ENCODE assay signal across 15 mouse cellular contexts in genomic region chr6:52222729-52223128, GRCm38 (mm10). TPM values are rescaled to one million over a fixed set of nuclear protein-coding genes. Genes with fewer than 3 reads are reported as not detected.
DNase-seq lines count a peak whose midpoint lies in the region; ATAC-seq and TF ChIP-seq lines count a peak whose summit lies in the region.
"Had no signal": no experiment of that assay in that cellular context is flagged by ENCODE, and none has a peak within 500 bp of the region (broad histone marks: within the 10 kb centered on the region; RNA-seq: fewer than 3 reads in every experiment).

No protein-coding gene starts in this region.

- no peak overlapping the region for H3K4me2 ChIP-seq in liver, postnatal 0 days (ENCODE audit: low read depth, low read length)
- peak overlapping the region; percentile 92; the same call in 1 of the 2 replicates for H3K4me2 ChIP-seq in intestine, postnatal 0 days (replicated peaks; ENCODE audit: low read depth)
- peak overlapping the region; percentile 89 for H3K4me2 ChIP-seq in limb, embryonic 11.5 days (ENCODE audit: low read depth, severe bottlenecking)
- peak overlapping the region; percentile 77; the same call in 1 of the 2 replicates for H3K4me2 ChIP-seq in stomach, embryonic 14.5 days (replicated peaks; ENCODE audit: low read depth, low read length)

- no peaks in the 10 kb centered on the region for H3K9me3 ChIP-seq in liver, postnatal 0 days (ENCODE audit: low read length)
- H3K9me3 ChIP-seq in intestine, postnatal 0 days (ENCODE audit: control insufficient read depth): no peaks in the 10 kb centered on the region
- H3K9me3 ChIP-seq in limb, embryonic 11.5 days (ENCODE audit: control insufficient read depth, low read length): no peaks in the 10 kb centered on the region
- no peaks in the 10 kb centered on the region for H3K9me3 ChIP-seq in stomach, embryonic 14.5 days (ENCODE audit: control insufficient read depth, low read depth, low read length)
- H3K9me3 ChIP-seq: embryonic facial prominence, embryonic 10.5 days; heart, embryonic 12.5 days; hindbrain, embryonic 10.5 days had no signal

- H3K27me3 ChIP-seq in liver, postnatal 0 days (ENCODE audit: insufficient read depth, low read length): peaks cover 100% of the 10 kb centered on the region
- H3K27me3 ChIP-seq in intestine, postnatal 0 days (replicated peaks; ENCODE audit: control insufficient read depth, insufficient read depth, low read length): peaks cover 95% of the 10 kb centered on the region
- no peaks in the 10 kb centered on the region for H3K27me3 ChIP-seq in limb, embryonic 11.5 days (ENCODE audit: control insufficient read depth, insufficient read depth, low read length)
- H3K27me3 ChIP-seq in stomach, embryonic 14.5 days (ENCODE audit: control insufficient read depth, insufficient read depth, low read length): peaks cover 71% of the 10 kb centered on the region

- DNase-seq in liver: peak; percentile 2
- DNase-seq in liver, postnatal 0 days: no peak
- DNase-seq in limb, embryonic 11.5 days (ENCODE audit: low spot score): peak; percentile 67
- no peak for DNase-seq in frontal cortex, postnatal 36 days (ENCODE audit: low spot score in 2 of 2)
- no peak for DNase-seq in adrenal gland, adult 18-20 months (ENCODE audit: low spot score in 2 of 2)
- DNase-seq: adrenal gland, adult 8-10 months; cerebellum, adult 9-11 months; lung, adult 18-20 months had no signal

- no peak for TF ChIP-seq EP300 in liver, postnatal 0 days (IDR thresholded peaks at IDR 0.05; ENCODE audit: low read depth)

- 24% methylated on average over 13 of the region's 13 CpGs for WGBS in liver, postnatal 0 days (ENCODE audit: insufficient replicate concordance)
- 38% methylated on average over 13 of the region's 13 CpGs for WGBS in intestine, postnatal 0 days
- 3% methylated on average over 13 of the region's 13 CpGs for WGBS in limb, embryonic 11.5 days
- 34% methylated on average over 13 of the region's 13 CpGs for whole genome bisulfite sequencing in stomach, embryonic 14.5 days

- H3K9ac ChIP-seq in liver, postnatal 0 days (replicated peaks): no peak overlapping the region
- no peak overlapping the region for H3K9ac ChIP-seq in intestine, postnatal 0 days (ENCODE audit: low read depth, low read length)
- H3K9ac ChIP-seq in limb, embryonic 11.5 days (ENCODE audit: low read length): peak overlapping the region; percentile 98
- H3K9ac ChIP-seq in stomach, embryonic 14.5 days (replicated peaks; ENCODE audit: low read depth, low read length): no peak overlapping the region
- H3K9ac ChIP-seq: heart, embryonic 12.5 days had no signal

- peaks cover 9% of the 10 kb centered on the region for H3K4me1 ChIP-seq in liver, postnatal 0 days (ENCODE audit: insufficient read depth)
- H3K4me1 ChIP-seq in intestine, postnatal 0 days (replicated peaks; ENCODE audit: control insufficient read depth, insufficient read depth, low read length): no peaks in the 10 kb centered on the region; the same call in 1 of the 2 replicates
- peaks cover 27% of the 10 kb centered on the region for H3K4me1 ChIP-seq in limb, embryonic 11.5 days (ENCODE audit: control insufficient read depth, insufficient read depth, low read length)
- H3K4me1 ChIP-seq in stomach, embryonic 14.5 days (ENCODE audit: control insufficient read depth, insufficient read depth, low read length): 0 out of 2 replicates have a peak, but pooled peaks cover under 1% of the 10 kb centered on the region

- TF ChIP-seq CTCF in liver, postnatal 0 days (IDR thresholded peaks at IDR 0.05; ENCODE audit: low read depth): no peak
- TF ChIP-seq CTCF in intestine, postnatal 0 days (IDR thresholded peaks at IDR 0.05; ENCODE audit: low read depth): no peak

- no peak overlapping the region for H3K4me3 ChIP-seq in liver, postnatal 0 days (ENCODE audit: low read depth, low read length)
- H3K4me3 ChIP-seq in intestine, postnatal 0 days (ENCODE audit: low read depth, low read length): no peak overlapping the region
- peak overlapping the region; percentile 87 for H3K4me3 ChIP-seq in limb, embryonic 11.5 days (ENCODE audit: low read depth, low read length)
- no peak overlapping the region; the same call in 1 of the 2 replicates for H3K4me3 ChIP-seq in stomach, embryonic 14.5 days (ENCODE audit: low read depth, low read length)
- H3K4me3 ChIP-seq: embryonic facial prominence, embryonic 10.5 days; heart, embryonic 12.5 days; hindbrain, embryonic 10.5 days had no signal

- H3K36me3 ChIP-seq in liver, postnatal 0 days (replicated peaks; ENCODE audit: insufficient read depth, low read length): no peaks in the 10 kb centered on the region
- no peaks in the 10 kb centered on the region for H3K36me3 ChIP-seq in intestine, postnatal 0 days (ENCODE audit: control insufficient read depth, insufficient read depth)
- no peaks in the 10 kb centered on the region for H3K36me3 ChIP-seq in limb, embryonic 11.5 days (ENCODE audit: control insufficient read depth, insufficient read depth, low read length)
- H3K36me3 ChIP-seq in stomach, embryonic 14.5 days (ENCODE audit: control insufficient read depth, insufficient read depth, low read length): no peaks in the 10 kb centered on the region
- H3K36me3 ChIP-seq: embryonic facial prominence, embryonic 10.5 days; heart, embryonic 12.5 days; hindbrain, embryonic 10.5 days had no signal

- ATAC-seq in liver, postnatal 0 days: no peak
- no peak for ATAC-seq in intestine, postnatal 0 days
- no peak for ATAC-seq in limb, embryonic 11.5 days (ENCODE audit: insufficient number of reproducible peaks, low FRiP score, low TSS enrichment, low read depth)
- no peak for ATAC-seq in stomach, embryonic 14.5 days (ENCODE audit: insufficient number of reproducible peaks, insufficient read depth, low FRiP score, low read depth)
- ATAC-seq: CD4-positive, CD25-positive, alpha-beta regulatory T cell, adult 4 months had no signal

- H3K27ac ChIP-seq in liver, postnatal 0 days (ENCODE audit: low read depth): no peak overlapping the region
- H3K27ac ChIP-seq in intestine, postnatal 0 days (ENCODE audit: low read depth, low read length): no peak overlapping the region
- peak overlapping the region; percentile 98 for H3K27ac ChIP-seq in limb, embryonic 11.5 days (replicated peaks; ENCODE audit: low read depth, low read length)
- no peak overlapping the region; the same call in 1 of the 2 replicates for H3K27ac ChIP-seq in stomach, embryonic 14.5 days (ENCODE audit: low read length)
- H3K27ac ChIP-seq: embryonic facial prominence, embryonic 10.5 days; hindbrain, embryonic 10.5 days had no signal

RNA-seq across cellular contexts. Expression of gene Hoxa7, which starts 1.1 kb away (rescaled TPM):
- polyA plus RNA-seq in liver, postnatal 0 days (2015; fragmentation: Nextera tagmentation; extraction: Ambion mirVana): 0.39 and 0.50 TPM in 2 replicates
- polyA plus RNA-seq in intestine, postnatal 0 days (2015; fragmentation: Nextera tagmentation; extraction: Ambion mirVana): 5.6 and 6.2 TPM in 2 replicates
- 14.7 and 16.2 TPM in 2 replicates for polyA plus RNA-seq in limb, embryonic 11.5 days (2014; fragmentation: Nextera tagmentation; extraction: Ambion mirVana)
- polyA plus RNA-seq in stomach, embryonic 14.5 days (2014; fragmentation: Nextera tagmentation; extraction: Ambion mirVana): 13.7 and 13.9 TPM in 2 replicates
- 10 to 100 TPM; 15.1 to 19.3 TPM for total RNA-seq in adrenal gland, adult 18-20 months (2021)
- total RNA-seq: left cerebral cortex, postnatal 10 days had no signal
- polyA plus RNA-seq: CD4-positive, CD25-positive, alpha-beta regulatory T cell, adult 4 months; embryonic facial prominence, embryonic 10.5 days; heart, embryonic 12.5 days; hindbrain, embryonic 10.5 days had no signal

RNA-seq across cellular contexts. Expression of gene Hoxa9, which starts 8.2 kb away (rescaled TPM):
- polyA plus RNA-seq in liver, postnatal 0 days (2015; fragmentation: Nextera tagmentation; extraction: Ambion mirVana): 0.11 and 0.26 TPM in 2 replicates
- polyA plus RNA-seq in intestine, postnatal 0 days (2015; fragmentation: Nextera tagmentation; extraction: Ambion mirVana): 1.1 and 3.0 TPM in 2 replicates
- polyA plus RNA-seq in limb, embryonic 11.5 days (2014; fragmentation: Nextera tagmentation; extraction: Ambion mirVana): 86.7 and 90.5 TPM in 2 replicates
- 1.5 and 1.9 TPM in 2 replicates for polyA plus RNA-seq in stomach, embryonic 14.5 days (2014; fragmentation: Nextera tagmentation; extraction: Ambion mirVana)
- total RNA-seq in adrenal gland, adult 18-20 months (2021): under 1 TPM; 0.19 to 0.30 TPM
- total RNA-seq: left cerebral cortex, postnatal 10 days had no signal
- polyA plus RNA-seq: embryonic facial prominence, embryonic 10.5 days; hindbrain, embryonic 10.5 days had no signal

RNA-seq across cellular contexts. Expression of gene Gm28308, which starts 9.6 kb away (rescaled TPM):
- not detected in 2 replicates for polyA plus RNA-seq in liver, postnatal 0 days (2015; fragmentation: Nextera tagmentation; extraction: Ambion mirVana)
- polyA plus RNA-seq in intestine, postnatal 0 days (2015; fragmentation: Nextera tagmentation; extraction: Ambion mirVana): not detected in 2 replicates
- polyA plus RNA-seq in limb, embryonic 11.5 days (2014; fragmentation: Nextera tagmentation; extraction: Ambion mirVana): 1.1 and 1.3 TPM in 2 replicates
- polyA plus RNA-seq in stomach, embryonic 14.5 days (2014; fragmentation: Nextera tagmentation; extraction: Ambion mirVana): not detected in 2 replicates
- total RNA-seq in adrenal gland, adult 18-20 months (2021): not detected
- total RNA-seq: left cerebral cortex, postnatal 10 days had no signal
- polyA plus RNA-seq: CD4-positive, CD25-positive, alpha-beta regulatory T cell, adult 4 months; embryonic facial prominence, embryonic 10.5 days; heart, embryonic 12.5 days; hindbrain, embryonic 10.5 days had no signal

RNA-seq across cellular contexts. Expression of gene Hoxa3, which starts 9.6 kb away (rescaled TPM):
- 0.16 and 0.17 TPM in 2 replicates for polyA plus RNA-seq in liver, postnatal 0 days (2015; fragmentation: Nextera tagmentation; extraction: Ambion mirVana)
- polyA plus RNA-seq in intestine, postnatal 0 days (2015; fragmentation: Nextera tagmentation; extraction: Ambion mirVana): 3.4 and 3.6 TPM in 2 replicates
- 5.6 and 6.2 TPM in 2 replicates for polyA plus RNA-seq in limb, embryonic 11.5 days (2014; fragmentation: Nextera tagmentation; extraction: Ambion mirVana)
- polyA plus RNA-seq in stomach, embryonic 14.5 days (2014; fragmentation: Nextera tagmentation; extraction: Ambion mirVana): 15.5 and 16.0 TPM in 2 replicates
- 1 to 10 TPM; 2.8 to 4.0 TPM for total RNA-seq in adrenal gland, adult 18-20 months (2021)
- total RNA-seq: left cerebral cortex, postnatal 10 days had no signal

RNA-seq across cellular contexts. Expression of gene Hoxa6, which starts 14.2 kb away (rescaled TPM):
- not detected in 2 replicates for polyA plus RNA-seq in liver, postnatal 0 days (2015; fragmentation: Nextera tagmentation; extraction: Ambion mirVana)
- 0.76 and 0.81 TPM in 2 replicates for polyA plus RNA-seq in intestine, postnatal 0 days (2015; fragmentation: Nextera tagmentation; extraction: Ambion mirVana)
- polyA plus RNA-seq in limb, embryonic 11.5 days (2014; fragmentation: Nextera tagmentation; extraction: Ambion mirVana): 3.5 and 4.6 TPM in 2 replicates
- 3.4 TPM in 2 replicates for polyA plus RNA-seq in stomach, embryonic 14.5 days (2014; fragmentation: Nextera tagmentation; extraction: Ambion mirVana)
- total RNA-seq in adrenal gland, adult 18-20 months (2021): 1 to 10 TPM; 1.9 to 4.7 TPM
- total RNA-seq: left cerebral cortex, postnatal 10 days had no signal
- polyA plus RNA-seq: CD4-positive, CD25-positive, alpha-beta regulatory T cell, adult 4 months; embryonic facial prominence, embryonic 10.5 days; heart, embryonic 12.5 days; hindbrain, embryonic 10.5 days had no signal

Comparison
In these comparisons a context has a peak if more than half of its experiments do, and no peak if none do; other contexts are left out.
1. DNase-seq: peak in liver (single experiment) and limb, embryonic 11.5 days (single experiment); none in liver, postnatal 0 days (single experiment), frontal cortex, postnatal 36 days (0 of 2) and adrenal gland, adult 18-20 months (0 of 2).
2. RNA of gene Hoxa9, which starts 8.2 kb away (polyA plus RNA-seq): 86.7 to 90.5 TPM in limb, embryonic 11.5 days; 1.1 to 3.0 TPM in intestine, postnatal 0 days, 1.5 to 1.9 TPM in stomach, embryonic 14.5 days and 0.11 to 0.26 TPM in liver, postnatal 0 days; every median in the first group is over 10 times any median in the second.